Mouse (Mus musculus) left cerebral cortex, adult 8-10 months (tissue): ENCODE results near the gene Fen1. TPM values are rescaled to one million over a fixed set of nuclear protein-coding genes. Genes with fewer than 3 reads are reported as not detected.

Experiments
- DNase-seq, 2 experiments: peaks; one replicate each; pipeline ENCODE4 v3.0.0; 2022; ENCODE audit warnings: low spot score in 2 of 2
- total RNA-seq, 4 experiments: library from RNA; stranded (reverse); gene quantifications; 2 replicates each; pipeline ENCODE4 v1.2.4; 2022

The Fen1 gene
- total RNA-seq = 10 to 100 TPM; 11.7 to 14.4 (median 13.0) TPM

DNA sequence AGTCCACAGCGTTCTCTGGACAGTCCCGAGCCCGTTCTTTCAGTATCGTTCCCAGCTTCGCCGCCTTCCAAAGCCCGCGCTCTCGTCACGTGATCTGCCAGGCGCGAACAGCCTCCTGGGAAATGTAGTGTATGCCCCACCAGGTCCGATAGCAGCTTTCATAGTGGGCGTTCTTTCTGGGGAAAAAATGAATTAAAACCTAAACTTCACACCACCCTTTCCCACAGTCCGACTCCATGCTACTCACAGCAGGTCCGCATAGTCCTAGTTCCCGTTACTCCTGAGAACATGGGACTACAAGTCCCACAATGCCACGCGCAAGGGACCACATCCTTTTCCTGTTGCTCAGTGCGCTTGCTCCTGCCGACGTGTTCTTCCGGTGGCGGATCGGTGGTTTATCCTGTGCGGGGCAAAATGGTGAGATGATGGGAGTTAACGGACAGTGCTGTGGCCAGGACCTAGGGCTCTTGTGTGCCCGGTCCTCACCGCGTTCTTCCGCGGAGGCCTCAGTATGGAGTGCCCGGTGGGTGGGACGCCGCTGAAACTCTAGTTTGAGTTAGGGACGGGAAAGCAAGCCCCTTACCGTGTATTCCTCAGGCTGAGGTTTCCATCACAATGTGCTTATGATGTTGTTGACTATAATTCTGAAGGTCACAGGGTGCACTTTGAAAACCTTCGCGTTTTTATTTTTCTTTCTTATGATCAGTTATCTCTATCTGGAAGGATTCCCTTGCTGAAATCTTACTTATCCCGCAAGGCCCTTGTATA lies at the start of gene Fen1, which contains the start of gene Tmem258:
TSS of gene Fen1 (minus strand) at position 322 of the 768 bp plus-strand sequence.
TSS of gene Tmem258 (plus strand) at position 167 of the 768 bp plus-strand sequence.
- DNase-seq = peak; percentile 89 to 91

DNA sequence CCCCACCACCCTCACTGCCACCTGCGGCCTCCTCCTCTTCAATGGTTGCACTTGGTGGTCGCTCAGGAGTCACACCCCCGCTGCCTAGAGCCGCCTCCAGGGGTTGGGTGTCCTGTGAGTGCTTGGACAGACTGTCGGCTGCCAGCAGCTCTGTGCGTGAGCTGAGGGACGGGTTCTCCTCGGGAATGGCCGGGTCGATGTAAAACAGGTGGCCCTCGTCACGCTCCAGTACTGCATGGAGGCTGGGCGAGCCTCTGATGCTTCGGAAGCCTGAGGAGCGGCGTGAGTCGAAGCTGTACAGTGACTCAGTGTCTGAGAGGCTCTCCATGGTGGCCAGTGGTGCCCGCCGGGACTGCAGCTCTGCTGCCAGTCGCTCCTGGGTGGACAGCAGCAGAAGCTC lies 44.2 kb upstream of the Fen1 start:
- DNase-seq = no peak

DNA sequence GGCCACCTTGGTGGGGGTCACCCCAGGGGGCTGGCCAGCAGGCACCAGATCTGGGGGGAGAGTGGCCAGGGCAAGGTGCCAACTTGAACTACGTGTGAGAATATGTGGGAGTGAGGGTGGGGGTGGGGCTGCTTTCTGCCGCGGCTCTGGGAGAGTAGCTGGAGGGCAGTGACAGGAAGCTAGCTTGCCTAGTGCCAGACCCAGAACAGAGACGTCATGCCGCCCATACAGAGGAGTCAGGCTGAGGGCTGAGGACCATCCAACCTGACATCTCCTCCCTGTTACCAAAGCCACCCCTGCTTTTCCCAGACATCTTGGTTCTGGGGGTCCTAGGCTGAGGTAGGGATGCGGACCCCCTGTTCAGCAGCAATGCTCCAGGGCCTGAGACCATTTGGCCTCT lies 43.2 kb upstream of the Fen1 start:
- no peak for DNase-seq

DNA sequence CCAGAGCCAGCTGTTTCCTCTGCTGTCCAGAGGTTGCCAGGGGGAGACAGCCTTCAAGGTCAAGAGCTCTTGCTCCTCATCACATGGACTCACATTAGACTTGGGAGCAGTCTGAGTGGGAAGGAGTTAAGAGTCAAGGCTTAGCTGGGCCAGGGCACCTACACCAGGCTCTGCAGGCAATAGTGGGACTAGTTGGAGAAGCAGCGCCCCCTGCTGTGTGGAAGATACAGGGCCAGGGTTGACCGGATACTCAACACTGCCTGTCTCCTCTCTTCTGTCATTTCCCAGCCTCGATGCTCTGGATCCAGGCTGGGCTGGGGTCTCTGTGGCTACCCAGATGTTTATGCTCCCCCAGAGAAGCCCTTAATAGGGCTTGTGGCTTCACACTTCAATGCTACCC lies 40.2 kb upstream of the Fen1 start:
- DNase-seq = peak; percentile 48 to 55

DNA sequence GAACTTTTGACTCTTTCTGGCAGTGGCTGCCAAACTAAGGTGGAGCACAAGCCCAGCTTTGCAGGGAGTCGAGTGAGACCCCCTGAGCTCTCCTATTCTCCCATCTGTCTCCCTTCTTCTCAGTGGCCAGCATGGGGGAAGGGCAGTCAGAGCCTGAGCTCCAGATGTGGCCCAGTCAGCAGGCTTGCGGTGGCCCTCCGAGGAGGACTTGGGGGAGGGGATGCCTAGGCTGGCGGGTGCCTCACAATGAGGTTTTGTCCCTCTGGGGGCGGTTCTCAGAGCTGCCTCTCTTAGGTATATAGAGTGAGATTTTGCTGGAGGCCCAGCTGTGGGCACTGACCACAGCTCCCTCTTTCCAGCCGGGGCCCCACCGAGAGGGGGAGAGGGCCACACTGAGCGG lies 38.9 kb upstream of the Fen1 start:
- DNase-seq = peak in 1 of 2 experiments; percentile 63

DNA sequence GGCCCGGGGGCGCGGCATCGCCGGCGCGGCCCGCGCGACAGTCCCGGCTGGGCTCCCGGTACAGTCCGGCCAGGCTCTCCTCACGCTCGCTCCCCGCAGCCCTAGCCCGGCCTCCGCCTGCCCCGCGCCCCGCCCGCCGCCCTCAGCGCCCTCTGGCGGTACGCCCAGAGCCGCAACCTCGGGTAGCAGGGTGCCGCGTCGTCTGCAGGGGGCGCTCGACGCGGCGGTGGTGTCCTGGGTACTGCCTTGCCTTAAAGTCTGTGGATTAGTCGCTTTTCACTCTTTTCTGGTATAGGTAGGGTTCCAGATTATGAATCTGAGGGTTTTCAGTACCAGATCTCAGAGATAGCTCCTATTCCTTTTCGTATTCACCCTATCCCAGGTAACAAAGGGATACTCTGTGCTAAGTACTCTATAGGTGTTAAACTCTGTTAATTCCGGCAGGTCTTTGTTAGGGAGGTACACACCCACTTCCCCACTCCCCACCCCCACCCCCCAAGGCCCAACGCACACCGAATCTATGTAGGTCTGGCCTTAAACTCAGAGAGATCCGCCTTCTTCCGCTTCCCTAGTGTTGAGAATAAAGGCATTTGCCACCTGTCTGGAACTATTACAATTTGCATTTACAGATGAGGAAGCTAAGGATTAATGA lies 36.8 kb upstream of the Fen1 start, which contains the start of gene Myrf:
TSS of gene Myrf (minus strand) at position 95 of the 652 bp plus-strand sequence.
- DNase-seq = peak in 1 of 2 experiments; percentile 58

DNA sequence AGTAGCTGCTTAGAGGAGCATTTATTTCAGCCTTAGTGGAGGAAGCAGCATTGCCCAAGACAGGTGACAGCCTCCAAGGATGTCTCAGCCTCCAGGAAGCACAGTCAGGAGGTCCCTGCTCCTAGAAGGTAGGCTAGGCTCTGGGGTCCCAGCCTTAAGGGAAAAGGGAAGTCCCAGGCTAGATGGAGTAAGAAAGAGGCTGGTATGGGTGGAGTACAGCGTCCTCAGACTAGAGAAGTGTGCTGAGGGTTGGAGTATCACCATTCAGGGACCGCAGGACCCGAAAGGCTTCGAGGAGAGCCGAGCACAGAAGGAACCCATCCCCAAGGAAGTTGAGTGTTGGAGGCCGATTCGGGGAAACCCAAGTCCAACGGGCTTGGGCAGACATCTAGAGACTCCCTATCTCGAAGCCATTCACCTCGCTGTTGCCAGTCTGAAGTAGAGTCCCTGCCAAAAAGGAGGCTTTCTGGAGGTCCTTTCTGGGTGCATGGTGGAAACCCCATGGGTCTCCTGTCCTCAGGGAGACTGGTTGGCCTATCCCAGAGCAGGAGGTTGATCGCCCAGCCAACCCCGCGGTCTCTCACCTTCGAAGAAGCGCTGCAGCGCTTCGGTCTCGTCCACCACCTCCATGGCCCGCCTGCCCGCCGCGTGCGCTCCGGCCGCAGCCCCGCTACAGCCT lies 36.1 kb upstream of the Fen1 start:
- DNase-seq = no peak

DNA sequence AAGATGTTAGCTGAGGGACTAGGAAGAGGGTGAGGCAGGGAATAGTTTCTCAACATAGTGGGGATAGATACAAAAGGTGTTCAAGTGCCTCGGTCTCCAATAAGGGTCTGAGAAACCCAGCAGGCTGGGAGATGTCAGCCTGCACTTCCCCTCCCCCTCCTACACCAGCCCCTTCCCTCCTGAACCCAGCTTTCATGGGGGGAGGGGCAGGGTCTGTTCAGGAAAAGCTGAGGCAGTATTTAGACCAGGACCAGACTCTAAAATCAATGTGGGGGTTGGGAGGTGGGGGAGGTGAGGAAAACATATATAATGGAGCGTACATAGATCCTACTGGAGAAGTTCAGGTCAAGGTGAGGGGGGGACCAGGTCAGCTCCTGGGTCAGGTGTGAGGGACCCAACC lies 35.5 kb upstream of the Fen1 start:
- DNase-seq = no peak

DNA sequence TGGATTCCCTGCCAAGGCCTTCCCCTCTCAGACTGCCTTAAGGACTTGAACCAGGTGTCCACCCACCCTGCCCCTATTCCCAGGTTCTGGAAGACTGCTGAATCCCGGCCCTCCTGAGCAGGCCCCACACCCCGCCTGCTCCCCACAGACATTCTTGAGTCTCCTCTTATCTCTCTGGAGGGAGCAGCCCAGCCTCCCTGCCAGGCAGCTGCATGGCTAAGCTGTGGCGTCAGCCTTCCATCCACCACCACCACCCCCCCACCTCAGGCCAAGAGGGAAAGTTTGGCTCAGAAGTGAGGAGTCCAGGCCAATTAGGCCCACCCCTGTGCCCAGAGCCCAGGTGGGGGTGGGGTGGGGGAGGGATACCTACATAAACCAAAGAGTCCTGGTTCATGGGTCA lies 34.5 kb upstream of the Fen1 start:
- DNase-seq = no peak

DNA sequence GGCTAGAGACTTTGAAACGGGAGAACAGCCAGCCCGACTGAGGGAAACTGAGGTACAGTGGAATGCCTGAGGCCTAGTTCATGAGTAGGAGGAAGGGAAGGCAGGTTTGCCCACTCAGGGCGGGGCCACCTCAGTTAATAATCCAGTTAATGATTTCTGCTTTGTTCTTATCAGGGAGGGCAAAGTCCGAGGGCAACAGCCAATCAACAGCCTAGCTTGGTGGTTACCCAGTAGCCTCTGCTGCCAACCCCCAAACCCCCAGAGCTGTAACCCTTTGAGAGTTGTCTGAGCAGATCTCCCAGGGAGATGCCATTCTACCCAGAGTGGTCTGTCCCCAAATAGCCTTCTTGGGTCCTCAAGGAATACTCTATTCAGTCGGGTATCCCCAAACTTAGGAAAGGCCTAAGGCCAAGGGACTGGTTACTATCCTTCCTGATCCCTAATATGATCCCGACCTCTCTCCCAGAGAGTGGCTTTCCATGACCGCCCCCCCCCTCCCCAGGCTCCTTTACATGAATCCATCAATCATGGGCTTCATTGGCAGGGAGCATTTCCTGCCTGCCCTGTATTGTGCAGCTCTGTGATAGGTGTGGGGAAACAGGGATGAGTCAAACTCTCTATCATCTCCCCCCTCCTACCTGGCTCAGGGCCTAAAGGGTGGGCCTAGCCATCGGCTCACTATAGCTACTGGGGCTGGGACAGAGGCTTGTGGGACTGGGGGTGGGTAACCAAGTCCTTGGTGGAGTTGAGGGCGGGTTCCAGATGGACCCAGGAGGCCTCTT lies 32.0 kb upstream of the Fen1 start:
- no peak for DNase-seq

DNA sequence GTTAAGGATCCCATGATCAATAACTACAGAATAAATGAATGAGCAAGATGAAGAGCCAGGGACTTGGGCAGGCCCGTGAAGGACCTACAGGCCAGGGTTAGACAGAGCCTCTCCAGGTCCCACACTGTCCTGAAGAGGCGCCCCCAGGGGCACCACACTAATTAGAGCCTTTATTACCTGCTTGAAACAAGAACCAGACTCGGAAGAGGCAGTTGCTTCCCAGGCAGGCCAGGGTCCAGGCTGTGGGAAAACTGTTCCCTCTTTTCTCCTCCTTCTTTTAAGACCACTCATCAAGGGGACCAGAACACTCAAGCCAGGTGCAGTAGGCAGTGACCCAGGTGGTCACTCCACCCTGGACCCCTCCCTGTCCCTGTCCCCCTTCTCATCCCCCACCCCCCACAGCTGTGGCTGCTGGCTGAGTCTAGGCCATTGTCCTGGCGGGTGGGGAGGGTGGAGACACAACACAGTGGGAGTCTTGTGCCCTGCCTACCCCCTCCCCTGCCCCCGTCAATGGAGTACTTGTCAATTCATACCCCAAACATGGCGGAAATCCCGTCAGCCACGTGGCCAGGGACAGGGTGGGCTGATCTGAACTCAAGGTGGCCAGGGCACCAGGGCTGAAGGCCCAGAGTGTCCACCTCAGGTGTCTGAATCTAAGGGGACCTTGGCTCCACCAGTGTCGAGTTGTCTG lies 28.5 kb upstream of the Fen1 start:
- DNase-seq = peak in 1 of 2 experiments; percentile 64

DNA sequence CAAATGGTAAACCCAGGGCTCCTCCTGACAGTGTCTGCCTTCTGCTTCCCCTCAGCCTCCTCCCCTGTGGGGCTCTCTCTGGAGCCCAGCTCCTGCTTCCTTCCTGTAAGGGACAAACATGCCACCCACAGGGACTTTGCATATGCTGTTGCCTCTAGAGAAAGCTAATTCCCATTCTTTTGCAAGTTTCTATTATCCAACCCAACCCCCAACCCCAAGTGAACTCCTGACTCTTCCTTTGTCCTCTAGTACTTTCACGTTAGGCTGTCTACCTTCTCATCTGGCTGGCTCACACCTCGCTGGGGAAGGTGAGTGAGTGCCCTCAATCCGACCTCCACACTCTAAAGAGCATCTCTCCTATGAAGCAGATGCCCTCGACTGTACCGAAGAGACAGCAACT lies 27.9 kb upstream of the Fen1 start:
- no peak for DNase-seq

DNA sequence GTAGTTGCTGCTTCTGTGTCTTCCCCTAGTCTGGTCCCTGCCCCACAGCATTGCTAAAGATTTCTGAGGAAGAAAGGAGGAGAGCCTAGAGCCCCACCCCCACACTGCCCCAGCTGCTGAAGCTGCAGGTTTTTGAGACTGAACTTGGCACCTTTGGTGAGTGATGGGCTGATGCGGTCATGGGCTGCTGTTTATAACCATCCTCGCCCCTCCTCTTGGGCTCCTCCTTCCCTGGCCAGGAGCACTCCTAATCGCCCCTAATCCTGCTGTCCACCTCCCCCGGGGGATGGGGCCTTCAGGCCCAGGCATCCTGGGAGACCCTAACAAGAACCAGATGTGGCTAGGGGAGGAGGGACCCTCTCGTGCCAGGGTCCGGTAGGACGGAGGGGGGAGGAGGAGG lies 27.0 kb upstream of the Fen1 start:
- DNase-seq = no peak

DNA sequence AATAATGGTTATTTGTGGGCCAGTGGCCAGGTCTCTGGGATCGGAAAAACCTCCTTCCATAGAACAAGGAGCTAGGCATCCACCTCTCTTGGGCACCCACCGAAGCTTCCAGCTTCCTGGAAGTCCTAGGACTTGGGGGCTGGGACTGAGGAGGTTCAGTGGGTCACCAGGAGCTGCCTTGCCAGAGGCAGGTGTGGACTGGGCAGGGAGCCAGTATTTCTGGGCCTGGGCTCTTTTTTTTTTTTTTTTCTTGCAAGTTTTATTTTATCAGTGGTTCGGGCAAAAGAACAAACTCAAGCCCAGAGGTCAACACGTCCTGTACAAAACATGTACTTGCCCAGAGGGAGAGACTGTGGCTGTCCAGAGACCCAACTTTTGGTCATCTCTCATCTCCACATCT lies 21.8 kb upstream of the Fen1 start:
- no peak for DNase-seq

DNA sequence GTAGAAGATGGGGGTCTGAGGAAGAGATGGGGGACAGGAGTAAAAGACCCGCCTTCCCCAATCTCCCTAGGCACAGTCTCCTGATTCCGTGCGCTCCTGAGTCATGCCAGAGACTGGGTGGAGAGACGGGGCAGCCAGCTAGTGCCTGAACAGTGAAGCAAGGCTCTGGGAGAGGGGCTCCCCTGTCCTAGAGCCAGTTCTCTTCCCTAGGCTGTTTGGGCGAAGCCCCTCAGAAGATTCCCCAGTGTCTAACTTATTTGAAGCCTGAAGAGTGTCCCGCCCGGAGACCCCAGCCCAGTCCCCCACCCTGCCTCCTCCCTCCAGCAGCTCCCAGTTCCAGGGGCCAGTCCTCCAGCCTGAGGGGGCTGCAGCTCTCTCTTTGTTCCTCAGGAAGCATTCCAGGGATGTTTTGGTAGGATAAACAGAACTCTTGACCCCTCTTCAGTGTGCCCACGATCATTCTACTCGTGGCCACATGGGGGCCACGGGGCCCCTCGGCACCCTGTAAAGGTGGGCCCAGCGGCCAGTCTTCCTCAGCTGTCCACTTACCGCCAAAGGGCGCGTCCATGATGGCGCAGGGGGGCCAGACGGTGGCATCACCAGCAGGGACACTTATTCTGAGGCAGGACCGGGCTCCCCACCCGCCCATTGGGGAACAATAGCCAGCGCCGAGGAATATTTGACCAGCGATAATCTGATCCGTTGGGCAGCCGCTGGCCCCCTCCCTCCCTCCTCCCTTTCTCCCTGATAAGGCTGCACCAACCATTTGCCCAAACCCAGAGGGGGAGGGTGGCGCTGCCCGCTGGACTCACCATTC lies 20.9 kb upstream of the Fen1 start:
- no peak for DNase-seq

DNA sequence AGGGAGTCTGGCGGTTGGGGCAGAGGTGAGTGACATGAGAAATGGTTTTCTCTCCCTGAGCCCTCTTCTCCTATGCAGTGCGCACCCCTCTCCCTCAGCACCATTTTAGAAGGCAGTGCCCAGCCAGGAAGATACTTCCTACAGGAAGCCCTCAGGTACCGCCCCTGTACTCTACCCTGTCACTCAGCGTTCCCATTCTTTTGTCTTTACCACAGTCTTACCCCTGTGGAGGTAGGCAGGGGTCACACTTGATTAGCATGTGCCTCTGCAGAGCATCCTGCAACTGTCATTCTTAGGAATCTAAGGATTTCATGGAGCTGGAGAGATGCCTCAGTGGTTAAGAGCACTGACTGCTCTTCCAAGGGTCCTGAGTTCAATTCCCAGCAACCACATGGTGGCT lies 19.6 kb upstream of the Fen1 start:
- DNase-seq = no peak

DNA sequence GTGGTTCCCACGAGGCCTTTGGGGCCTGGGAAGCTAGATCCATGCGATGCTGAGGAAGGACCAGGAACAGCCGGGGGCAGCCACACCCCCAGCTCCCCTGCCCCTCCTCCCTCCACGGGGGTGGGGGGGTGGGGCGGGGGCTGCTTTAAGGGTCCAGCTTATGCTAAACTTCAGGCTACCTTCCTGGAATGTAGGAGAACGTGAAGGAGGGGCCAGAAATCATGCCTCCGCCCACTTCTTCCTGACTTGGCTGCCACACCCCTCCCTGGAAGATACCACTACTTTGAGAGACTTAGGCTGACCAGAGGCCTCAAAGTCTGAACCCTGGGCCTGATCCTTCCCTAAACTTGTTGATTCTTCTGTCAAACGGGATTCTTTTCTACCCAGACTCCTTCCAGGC lies 18.7 kb upstream of the Fen1 start:
- no peak for DNase-seq

DNA sequence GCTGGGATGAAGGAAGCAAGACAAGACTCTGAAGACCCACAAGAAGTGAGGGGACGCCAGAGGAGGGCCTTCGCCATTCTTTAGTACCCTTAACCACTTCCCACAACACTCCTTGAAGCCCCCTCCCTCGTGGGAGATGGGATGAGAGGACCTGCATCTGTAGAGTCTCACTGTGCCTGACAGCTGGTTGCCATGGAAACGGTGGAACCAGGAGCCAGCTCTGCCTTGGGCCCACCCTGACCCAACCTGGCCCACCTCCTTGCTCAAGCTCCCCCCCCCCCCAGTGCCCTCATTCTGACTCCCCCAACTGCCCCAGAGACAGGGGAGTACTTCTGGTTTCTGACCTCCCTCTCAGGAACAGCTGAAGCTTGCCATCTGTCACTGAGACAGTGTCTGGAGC lies 17.6 kb upstream of the Fen1 start:
- DNase-seq = no peak

DNA sequence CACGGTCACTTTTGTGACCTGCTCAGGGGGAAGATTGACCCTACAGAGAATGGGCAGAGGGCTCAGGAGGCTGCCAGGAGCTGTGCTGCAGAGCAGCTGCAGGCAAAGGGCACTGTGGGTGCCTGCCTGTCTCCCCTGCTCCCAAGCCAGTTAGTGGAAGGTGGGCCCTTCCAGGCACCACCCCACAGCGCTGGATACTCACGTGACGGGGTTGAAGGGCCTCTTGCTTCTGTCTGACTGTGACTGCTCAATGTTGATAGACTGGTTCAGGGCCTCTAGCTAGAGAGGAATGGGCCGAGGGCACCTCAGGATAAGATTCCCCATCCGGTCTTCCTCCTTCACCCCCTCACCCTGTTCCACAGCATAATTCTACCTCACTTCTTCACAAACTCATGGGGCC lies 15.6 kb upstream of the Fen1 start:
- DNase-seq = no peak

DNA sequence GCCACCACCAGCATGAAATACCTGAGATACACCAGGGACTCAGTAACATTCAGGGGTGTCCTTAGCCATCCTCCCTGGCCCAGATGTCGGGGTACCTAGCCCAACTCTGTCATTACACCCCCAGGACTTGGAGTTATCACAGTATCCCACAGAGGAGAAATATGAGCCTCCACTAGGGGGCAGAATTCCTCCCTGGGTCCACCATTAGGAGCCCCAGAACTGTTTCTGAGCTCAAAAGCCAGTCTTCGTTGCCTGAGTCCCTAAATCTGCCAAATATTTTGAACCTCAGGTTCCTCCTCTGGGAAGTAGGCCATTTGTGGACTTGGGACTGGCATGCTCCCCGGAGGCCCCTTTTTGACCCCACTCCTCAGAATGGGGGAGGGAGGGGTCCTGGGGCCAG lies 15.1 kb upstream of the Fen1 start:
- no peak for DNase-seq
